Mouse (Mus musculus) ovary, postnatal 36 days (tissue): ENCODE data around the gene Slc36a3.

Experiments
- DNase-seq: peaks from one replicate; pipeline ENCODE4 v3.0.0; 2022; ENCODE audit warnings: low spot score, mixed read lengths

Gene Slc36a3

GRCm38 (mm10) chr11:55151608-55152007 is at the start of gene Slc36a3:
TSS of gene Slc36a3 (minus strand) at chr11:55151708.
- DNase-seq: no peak

GRCm38 (mm10) chr11:55197740-55198510 is 46.4 kb upstream of the Slc36a3 start:
- no peak for DNase-seq

- DNase-seq: no peak
Observed at GRCm38 (mm10) chr11:55197086-55197485, 45.6 kb upstream of the Slc36a3 start.

GRCm38 (mm10) chr11:55190216-55190615 is 38.7 kb upstream of the Slc36a3 start:
- no peak for DNase-seq

- no peak for DNase-seq
Observed at GRCm38 (mm10) chr11:55187777-55188176, 36.3 kb upstream of the Slc36a3 start.

- DNase-seq: no peak
Observed at GRCm38 (mm10) chr11:55187292-55187691, 35.8 kb upstream of the Slc36a3 start.

- peak; percentile 30 for DNase-seq
Observed at GRCm38 (mm10) chr11:55184733-55185291, 33.3 kb upstream of the Slc36a3 start, which contains the start of gene Slc36a2. TSS of gene Slc36a2 (minus strand) at chr11:55185077.

- DNase-seq: no peak
Observed at GRCm38 (mm10) chr11:55184246-55184645, 32.7 kb upstream of the Slc36a3 start.

GRCm38 (mm10) chr11:55183124-55183523 is 31.6 kb upstream of the Slc36a3 start:
- no peak for DNase-seq

GRCm38 (mm10) chr11:55179856-55180255 is 28.3 kb upstream of the Slc36a3 start:
- DNase-seq: no peak

GRCm38 (mm10) chr11:55178830-55179229 is 27.3 kb upstream of the Slc36a3 start:
- no peak for DNase-seq

GRCm38 (mm10) chr11:55170501-55170900 is 19.0 kb upstream of the Slc36a3 start:
- no peak for DNase-seq

- DNase-seq: no peak
Observed at GRCm38 (mm10) chr11:55168914-55169313, 17.4 kb upstream of the Slc36a3 start.

GRCm38 (mm10) chr11:55168504-55168903 is 17.0 kb upstream of the Slc36a3 start:
- DNase-seq: no peak

GRCm38 (mm10) chr11:55165748-55166147 is 14.2 kb upstream of the Slc36a3 start:
- DNase-seq: no peak

- DNase-seq: peak; percentile 37
Observed at GRCm38 (mm10) chr11:55164723-55165122, 13.2 kb upstream of the Slc36a3 start.

- DNase-seq: peak; percentile 47
Observed at GRCm38 (mm10) chr11:55162670-55163069, 11.2 kb upstream of the Slc36a3 start.

GRCm38 (mm10) chr11:55158785-55159359 is 7.4 kb upstream of the Slc36a3 start:
- peak; percentile 76 for DNase-seq

- DNase-seq: no peak
Observed at GRCm38 (mm10) chr11:55155070-55155421, 3.5 kb upstream of the Slc36a3 start.

- no peak for DNase-seq
Observed at GRCm38 (mm10) chr11:55154398-55155069, 3.0 kb upstream of the Slc36a3 start.

GRCm38 (mm10) chr11:55148461-55148860 is 3.0 kb downstream of the Slc36a3 start:
- DNase-seq: no peak

- DNase-seq: no peak
Observed at GRCm38 (mm10) chr11:55147423-55147822, 4.1 kb downstream of the Slc36a3 start.

- no peak for DNase-seq
Observed at GRCm38 (mm10) chr11:55146855-55147254, 4.7 kb downstream of the Slc36a3 start.
